Mouse (Mus musculus) forebrain, postnatal 0 days (tissue): ENCODE measurements around the gene Dach1. TPM values are rescaled to one million over a fixed set of nuclear protein-coding genes. Genes with fewer than 3 reads are reported as not detected.
A peak's percentile ranks its signal among the peaks of the same experiment; 100 is the strongest.

Experiments used
- ATAC-seq: fragments of 200-750 bp; cut with Nextera tagmentation; 2 replicates; pipeline ENCODE4 v1.8.0; 2017; ENCODE audit warnings: mild to moderate bottlenecking, moderate library complexity
- DNase-seq: peaks from one replicate; pipeline ENCODE4 v3.0.0-alpha.2; 2015
- H3K27ac ChIP-seq: fragments of 300-500 bp; sonication (generic); 2 replicates; pipeline ENCODE4 v1.5.1; 2014; ENCODE audit warnings: low read depth, mild to moderate bottlenecking, antibody characterized with exemption, low read length, moderate library complexity, mixed read lengths
- H3K27me3 ChIP-seq: fragments of 300-500 bp; sonication (generic); 2 replicates; pipeline ENCODE4 v1.6.1; 2014; ENCODE audit warnings: mild to moderate bottlenecking, low read length, mixed read lengths; ENCODE audit not compliant: insufficient read depth
- H3K36me3 ChIP-seq: fragments of 300-500 bp; sonication (generic); 2 replicates; pipeline ENCODE4 v1.6.1; 2014; ENCODE audit warnings: mild to moderate bottlenecking, moderate library complexity; ENCODE audit not compliant: insufficient read depth
- H3K4me1 ChIP-seq: fragments of 300-500 bp; sonication (generic); 2 replicates; pipeline ENCODE4 v1.6.1; 2014; ENCODE audit warnings: antibody characterized with exemption; ENCODE audit not compliant: insufficient read depth
- H3K4me2 ChIP-seq: fragments of 300-500 bp; sonication (generic); 2 replicates; pipeline ENCODE4 v1.6.1; 2014; ENCODE audit warnings: low read depth, mild to moderate bottlenecking, moderate library complexity
- H3K4me3 ChIP-seq: fragments of 300-500 bp; sonication (generic); 2 replicates; pipeline ENCODE4 v1.5.1; 2014; ENCODE audit warnings: low read depth, low read length, mixed read lengths
- H3K9ac ChIP-seq: fragments of 300-500 bp; sonication (generic); 2 replicates; pipeline ENCODE4 v1.6.1; 2014; ENCODE audit warnings: mild to moderate bottlenecking
- H3K9me3 ChIP-seq: fragments of 300-500 bp; sonication (generic); 2 replicates; pipeline ENCODE4 v1.6.1; 2016; ENCODE audit warnings: low read length
- CTCF ChIP-seq: sonication (generic); IDR thresholded peaks from 2 replicates; pipeline ENCODE4 v1.5.1; 2016; ENCODE audit warnings: antibody characterized with exemption, control low read depth, low read depth
- WGBS: fragments of 180-500 bp; shearing (Covaris S2); extraction: QIAGEN DNeasy Blood & Tissue Kit; methylation state at CpG from one replicate; pipeline ENCODE4 v1.1.7; 2014; 5-methylcytosine and 5-hydroxymethylcytosine counted together
- polyA plus RNA-seq: library from polyadenylated mRNA; unstranded; fragments of >200 nt; fragmentation: Nextera tagmentation; extraction: Ambion mirVana; gene quantifications from 2 replicates; pipeline ENCODE4 v1.2.1, GENCODE M21; 2015
- total RNA-seq: library from RNA; depleted of rRNA; stranded (reverse); fragments of >200 nt; gene quantifications from 2 replicates; pipeline ENCODE4 v1.2.3, GENCODE M21; 2014

The Dach1 gene
- total and polyA plus RNA-seq, 2 experiments from 2014 or later, result 5.8 to 10.6 TPM

DNA sequence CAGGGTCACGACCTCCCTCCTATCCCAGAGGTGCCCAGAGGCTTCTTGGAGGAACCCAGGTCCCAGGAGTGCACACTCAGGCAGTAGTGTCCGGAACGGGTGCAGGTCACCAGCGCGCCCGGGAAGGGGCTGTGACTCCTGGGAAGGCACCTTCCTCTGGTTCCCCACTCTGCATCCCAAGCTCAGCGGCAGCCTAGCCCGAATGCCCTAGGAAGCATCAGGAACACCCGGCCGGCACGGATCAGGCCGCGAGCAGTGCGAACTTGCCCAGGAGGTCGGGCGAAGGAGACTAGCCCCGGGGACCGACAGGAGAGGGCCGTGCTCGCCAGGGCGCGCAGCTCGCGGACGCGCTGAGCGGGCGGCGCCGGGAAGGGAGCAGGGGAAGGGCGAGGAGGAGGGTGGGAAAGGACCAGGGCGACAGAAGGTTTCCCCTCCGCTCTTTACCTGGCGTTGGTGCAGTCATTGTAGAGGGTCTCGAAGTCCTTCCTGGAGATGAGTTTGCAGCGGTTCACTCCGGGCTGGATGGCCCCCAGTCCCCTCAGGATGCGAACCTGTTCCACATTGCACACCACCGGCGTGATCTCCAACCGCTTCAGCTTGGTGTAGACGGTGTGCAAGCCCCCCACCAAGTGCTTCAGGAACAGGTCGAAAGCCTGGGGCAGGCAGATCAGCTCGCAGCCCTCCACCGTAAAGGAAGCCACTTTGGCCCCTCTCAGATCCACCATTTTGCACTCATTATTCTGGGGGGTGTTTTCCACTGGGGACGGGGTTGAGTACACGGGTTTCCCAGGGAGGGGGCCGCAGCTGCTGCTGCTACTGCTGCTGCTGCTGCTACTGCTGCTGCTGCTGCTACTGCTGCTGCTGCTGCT is 1.3 kb downstream of the Dach1 start:
- Histone ChIP-seq H3K4me2 (peak overlapping the region; percentile 98), H3K9me3 (no peaks in the 10 kb centered on the region), H3K27me3 (no peaks in the 10 kb centered on the region; the same call in 1 of the 2 replicates), H3K9ac (peak overlapping the region; percentile 64), H3K27ac (peak overlapping the region; percentile 67), H3K4me3 (peak overlapping the region; percentile 70), H3K36me3 (no peaks in the 10 kb centered on the region), H3K4me1 (no peaks in the 10 kb centered on the region)
- WGBS, result 1% methylated on average over 41 of the region's 48 CpGs
- TF ChIP-seq CTCF, result no peak
- peak; percentile 53 for DNase-seq
- peak; percentile 55 for ATAC-seq

DNA sequence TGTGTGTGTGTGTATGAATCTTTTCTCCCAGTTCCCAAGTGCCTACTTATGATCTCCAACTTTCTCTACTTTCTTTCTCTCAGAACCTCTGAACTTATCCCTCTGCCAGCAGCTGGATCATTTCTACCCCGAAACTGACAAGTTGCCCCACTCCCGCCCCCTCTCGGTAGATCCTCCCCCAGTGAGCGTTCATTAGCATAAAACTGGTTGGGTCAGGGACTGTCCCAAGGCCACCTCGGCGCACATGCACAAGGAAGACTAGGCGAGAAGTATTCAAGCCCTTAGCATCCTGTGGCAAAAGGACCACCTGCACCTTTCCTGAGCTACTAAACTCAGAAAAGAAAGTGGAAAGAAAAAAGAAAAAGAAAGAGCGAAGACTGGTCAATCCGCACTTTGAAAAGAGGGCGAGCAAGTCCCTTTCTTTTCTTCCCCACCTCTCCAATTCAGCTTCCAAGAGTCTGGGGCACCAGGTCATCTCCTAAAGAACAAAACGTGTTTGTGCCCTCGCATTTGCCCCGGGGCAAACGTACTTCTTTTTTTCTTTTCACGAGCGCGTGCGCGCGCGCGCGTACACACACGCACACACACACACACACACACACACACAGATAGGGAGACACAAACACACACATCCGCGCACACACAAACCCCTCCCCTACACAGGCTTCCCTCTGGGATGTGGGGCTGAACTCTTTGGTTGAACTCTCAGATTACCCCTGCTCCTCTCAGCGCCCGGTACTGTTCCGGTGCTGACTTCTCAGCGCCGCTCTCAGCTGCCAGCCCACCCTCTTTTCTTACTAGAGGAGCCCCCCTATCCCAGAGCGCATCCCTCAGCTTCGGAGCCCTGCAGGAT is 2.2 kb downstream of the Dach1 start:
- Histone ChIP-seq H3K4me2 (peak overlapping the region; percentile 98), H3K27me3 (no peaks in the 10 kb centered on the region; the same call in 1 of the 2 replicates), H3K4me1 (no peaks in the 10 kb centered on the region), H3K9ac (peak overlapping the region; percentile 64), H3K36me3 (no peaks in the 10 kb centered on the region), H3K4me3 (peak overlapping the region; percentile 70), H3K27ac (peak overlapping the region; percentile 67), H3K9me3 (no peaks in the 10 kb centered on the region)
- ATAC-seq (peak; percentile 38), DNase-seq (peak; percentile 44)
- peak; percentile 19; the same call in 1 of the 2 replicates for TF ChIP-seq CTCF
- WGBS, result under 1% methylated on average over 33 of the region's 33 CpGs

DNA sequence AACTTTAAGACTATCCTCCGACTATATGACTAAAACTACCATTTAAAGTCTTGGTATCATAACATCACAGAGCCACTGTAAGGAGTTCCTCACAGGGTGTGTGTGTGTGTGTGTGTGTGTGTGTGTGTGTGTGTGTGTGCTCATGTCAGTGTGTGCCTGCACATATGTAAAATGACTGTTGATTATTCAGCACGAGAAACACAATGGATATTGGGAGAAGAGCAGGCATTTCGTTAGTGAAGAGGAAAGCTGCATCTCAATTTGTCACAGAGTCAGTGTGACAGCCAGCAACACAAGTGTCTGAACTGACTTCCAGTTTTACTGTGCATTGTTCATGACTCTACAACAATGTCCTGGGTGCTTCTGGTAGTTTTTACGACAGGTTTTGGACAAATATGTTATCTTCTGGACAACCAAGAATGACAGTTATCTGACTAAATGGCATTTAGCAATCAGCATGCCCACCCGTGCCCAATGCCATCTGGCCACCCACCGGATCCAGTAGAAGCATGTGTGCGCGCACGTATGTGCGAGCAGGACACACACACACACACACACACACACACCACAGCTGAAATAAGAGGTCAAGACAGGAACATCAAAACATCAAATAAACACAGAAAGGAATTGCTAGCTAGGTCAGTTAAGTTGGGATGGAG is 3.1 kb downstream of the Dach1 start:
- DNase-seq, result no peak

DNA sequence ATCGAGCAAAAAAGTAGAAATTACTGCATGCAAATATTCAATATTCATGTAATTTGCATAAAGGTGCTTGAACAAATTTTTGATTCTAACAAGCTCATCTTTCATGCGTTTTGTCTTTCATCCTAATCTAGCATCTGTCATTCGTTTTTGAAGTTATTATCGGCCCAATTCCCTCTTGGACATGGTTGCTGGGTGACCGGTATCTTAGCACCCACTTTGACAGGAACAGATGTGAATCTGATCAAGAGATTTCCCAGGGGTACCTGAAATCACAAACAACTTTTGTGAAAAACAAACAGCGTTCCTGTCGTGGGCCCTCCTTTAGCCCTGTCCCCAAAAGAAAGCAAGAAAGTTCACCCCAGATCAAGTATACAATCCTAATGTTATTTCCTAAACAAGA is 12.8 kb downstream of the Dach1 start:
- H3K36me3 ChIP-seq, result no peaks in the 10 kb centered on the region
- H3K4me2 ChIP-seq, result no peak overlapping the region
- H3K9me3 ChIP-seq, result no peaks in the 10 kb centered on the region

More for the DNA sequence above, 3.1 kb downstream of the Dach1 start:
- Histone ChIP-seq H3K36me3 (no peaks in the 10 kb centered on the region), H3K27me3 (no peaks in the 10 kb centered on the region; the same call in 1 of the 2 replicates), H3K4me1 (no peaks in the 10 kb centered on the region), H3K4me3 (peak overlapping the region; percentile 17), H3K9me3 (no peaks in the 10 kb centered on the region), H3K27ac (no peak overlapping the region), H3K4me2 (peak overlapping the region; percentile 98), H3K9ac (no peak overlapping the region)
- no peak for TF ChIP-seq CTCF
- WGBS, result 34% methylated on average over 10 of the region's 10 CpGs
- no peak for ATAC-seq

DNA sequence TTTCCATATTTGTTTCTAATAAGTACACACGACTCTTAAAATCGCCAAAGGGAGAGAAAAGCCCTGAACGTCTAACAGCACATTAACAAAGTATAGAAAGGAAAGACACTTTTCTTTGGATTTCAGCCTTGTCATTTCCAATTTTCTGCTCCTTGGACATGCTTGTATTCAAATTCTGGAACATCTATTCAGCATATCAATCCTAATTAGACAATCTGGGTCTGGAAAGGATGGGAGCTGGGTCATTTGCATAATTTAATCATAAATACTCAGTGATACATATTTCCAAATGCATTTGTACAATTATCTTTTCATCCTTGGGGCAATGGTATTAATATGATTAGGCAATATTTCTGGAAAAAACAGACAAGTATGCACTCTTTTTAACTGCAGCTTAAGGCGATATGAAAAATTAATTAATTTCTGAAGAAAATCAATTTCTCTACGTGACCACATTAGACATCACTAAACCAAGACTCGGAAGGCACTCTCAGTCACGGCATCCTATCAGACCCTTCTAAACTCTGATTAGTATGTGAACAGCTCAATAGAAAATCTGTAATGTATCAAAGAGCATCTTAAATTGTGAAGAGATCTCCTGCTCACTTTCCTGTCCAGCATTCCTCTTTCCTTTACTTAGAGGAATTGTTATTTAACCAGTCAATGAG is 13.7 kb downstream of the Dach1 start:
- no peak overlapping the region for H3K4me2 ChIP-seq
- no peak for TF ChIP-seq CTCF
- no peaks in the 10 kb centered on the region for H3K4me1 ChIP-seq
- no peak overlapping the region for H3K27ac ChIP-seq
- H3K9me3 ChIP-seq, result no peaks in the 10 kb centered on the region
- 67% methylated on average over 7 of the region's 7 CpGs for WGBS
- no peaks in the 10 kb centered on the region for H3K27me3 ChIP-seq
- H3K4me3 ChIP-seq, result no peak overlapping the region
- H3K9ac ChIP-seq, result no peak overlapping the region
- no peaks in the 10 kb centered on the region for H3K36me3 ChIP-seq
- no peak for DNase-seq
- ATAC-seq, result no peak

More for the DNA sequence above, 12.8 kb downstream of the Dach1 start:
- no peak for TF ChIP-seq CTCF
- Histone ChIP-seq H3K4me3 (no peak overlapping the region), H3K27ac (no peak overlapping the region), H3K4me1 (no peaks in the 10 kb centered on the region), H3K27me3 (no peaks in the 10 kb centered on the region), H3K9ac (no peak overlapping the region)
- no peak for ATAC-seq
- no peak for DNase-seq
- 44% methylated on average over 7 of the region's 7 CpGs for WGBS

GRCm38 (mm10) chr14:98154832-98155422 is 14.6 kb downstream of the Dach1 start:
- Histone ChIP-seq H3K4me3 (no peak overlapping the region), H3K27ac (no peak overlapping the region), H3K9ac (no peak overlapping the region), H3K9me3 (no peaks in the 10 kb centered on the region), H3K36me3 (no peaks in the 10 kb centered on the region), H3K4me2 (no peak overlapping the region), H3K27me3 (no peaks in the 10 kb centered on the region), H3K4me1 (no peaks in the 10 kb centered on the region)
- WGBS, result 40% methylated on average over 7 of the region's 7 CpGs
- ATAC-seq (no peak), DNase-seq (no peak)
- TF ChIP-seq CTCF, result no peak
